Mouse (Mus musculus) C2C12 (cell line): Measurements from ENCODE around the gene Gm20388.

Experiments used
- CTCF ChIP-seq: IDR thresholded peaks from one replicate; pipeline ENCODE4 v1.5.1; 2011; ENCODE audit not compliant: control insufficient read depth, insufficient read depth, insufficient read length
- MYOD1 ChIP-seq: IDR thresholded peaks from one replicate; pipeline ENCODE4 v1.6.1; 2011; ENCODE audit warnings: low read depth; ENCODE audit not compliant: control insufficient read depth, insufficient read length
- USF1 ChIP-seq: IDR thresholded peaks from one replicate; pipeline ENCODE4 v1.6.1; 2011; ENCODE audit warnings: low read depth, mild to moderate bottlenecking, control low read depth, moderate library complexity

GRCm38 (mm10) chr8:123213118-123213772 is 3302.6 kb downstream of the Gm20388 start:
- no peak for TF ChIP-seq MYOD1
- TF ChIP-seq CTCF = no peak
- no peak for TF ChIP-seq USF1
